Mouse (Mus musculus) liver, postnatal 0 days (tissue): ENCODE data around the gene Twf1.

Experiments
- CTCF ChIP-seq: sonication (generic); IDR thresholded peaks from 2 replicates; pipeline ENCODE4 v1.5.1; 2016; ENCODE audit warnings: antibody characterized with exemption, low read depth
- EP300 ChIP-seq: IDR thresholded peaks from 2 replicates; pipeline ENCODE4 v1.6.1; 2016; ENCODE audit warnings: antibody characterized with exemption, low read depth, mild to moderate bottlenecking

GRCm38 (mm10) chr15:94607768-94608167 is 18.1 kb upstream of the Twf1 start:
- no peak for TF ChIP-seq CTCF
- no peak for TF ChIP-seq EP300
